Mouse (Mus musculus) 416B (cell line): ENCODE measurements around the gene Gamt.

Experiments
- DNase-seq: peaks from one replicate; pipeline ENCODE4 v3.0.0; 2011; ENCODE audit warnings: low read depth

Gamt gene

DNA sequence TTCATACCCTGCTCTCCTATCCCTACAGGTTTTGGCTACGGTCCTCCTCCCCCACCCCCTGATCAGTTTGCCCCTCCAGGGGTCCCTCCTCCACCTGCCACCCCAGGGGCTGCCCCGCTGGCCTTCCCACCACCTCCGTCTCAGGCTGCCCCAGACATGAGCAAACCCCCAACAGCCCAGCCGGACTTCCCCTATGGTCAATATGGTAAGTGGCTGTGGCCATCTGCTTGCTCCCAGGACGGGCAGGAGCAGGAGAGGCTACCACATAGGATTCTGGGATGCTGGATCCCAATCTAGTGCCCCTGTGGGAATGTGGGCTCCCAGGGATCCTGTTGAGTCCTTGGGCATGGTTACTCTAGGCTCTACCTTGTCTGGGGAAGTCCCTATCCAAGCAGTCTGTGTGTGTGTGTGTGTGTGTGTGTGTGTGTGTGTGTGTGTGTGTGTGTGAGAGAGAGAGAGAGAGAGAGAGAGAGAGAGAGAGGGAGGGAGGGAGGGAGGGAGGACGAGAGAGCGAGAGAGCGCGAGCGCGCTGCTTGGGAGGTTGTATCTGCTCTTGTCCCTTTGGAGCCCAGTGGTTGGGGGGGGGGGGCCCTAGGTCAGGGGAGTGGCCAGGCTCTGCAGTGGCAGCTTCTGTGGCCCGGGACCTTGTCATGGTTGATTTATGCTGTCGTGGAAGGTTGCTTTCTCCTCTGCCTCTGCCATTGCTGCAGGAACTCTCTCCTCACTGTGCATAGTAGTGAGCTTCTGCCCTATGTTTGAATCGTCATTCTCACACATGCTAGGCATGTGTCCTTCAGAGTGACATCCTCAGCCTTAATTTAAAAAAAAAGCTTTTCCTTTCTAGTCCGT, 24.6 kb upstream of the Gamt start:
- DNase-seq: no peak

DNA sequence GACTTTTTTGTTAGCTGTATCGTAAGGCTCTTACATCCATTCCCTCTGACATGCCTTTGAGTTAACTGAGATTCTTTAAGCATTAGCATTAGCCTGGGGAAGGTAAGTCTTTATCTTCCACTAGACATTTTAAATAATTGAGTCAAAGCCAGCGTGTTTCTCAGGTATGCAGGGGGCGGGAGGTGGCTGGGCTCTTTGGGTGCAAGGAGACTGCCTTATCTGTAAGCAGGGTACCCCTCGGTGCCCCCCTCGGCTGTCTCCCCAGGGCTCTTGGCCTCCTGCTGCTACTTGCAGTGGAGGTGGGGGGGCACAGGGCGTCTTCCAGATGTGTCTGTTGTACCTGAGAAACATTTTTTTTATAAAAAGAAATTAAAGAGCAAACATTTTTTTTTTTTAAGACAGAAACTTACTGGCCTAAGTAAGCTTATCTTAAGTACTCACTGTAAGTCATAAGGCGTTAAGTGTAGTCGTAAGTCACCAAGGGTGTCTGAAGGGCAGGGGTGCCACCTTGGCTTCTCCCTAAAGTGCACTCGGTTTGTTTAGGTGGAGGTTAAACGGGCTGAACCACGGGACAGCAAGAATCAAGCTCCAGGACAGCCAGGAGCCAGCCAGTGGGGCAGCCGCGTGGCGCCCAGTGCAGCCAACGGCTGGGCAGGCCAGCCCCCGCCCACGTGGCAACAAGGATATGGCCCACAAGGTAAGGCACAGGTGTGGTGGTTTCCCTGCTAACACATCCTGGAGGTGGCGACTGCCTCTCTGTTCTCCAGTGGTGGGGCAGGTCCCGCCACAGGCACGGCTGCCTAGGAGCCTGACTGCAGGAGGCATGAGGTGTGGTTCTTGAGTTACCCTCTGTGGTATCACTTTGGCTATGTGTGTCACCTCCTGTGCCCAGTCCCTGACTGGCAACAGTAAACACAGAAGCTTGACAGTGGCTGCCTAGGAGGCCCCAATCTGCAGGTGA, 21.9 kb upstream of the Gamt start:
- DNase-seq: no peak

DNA sequence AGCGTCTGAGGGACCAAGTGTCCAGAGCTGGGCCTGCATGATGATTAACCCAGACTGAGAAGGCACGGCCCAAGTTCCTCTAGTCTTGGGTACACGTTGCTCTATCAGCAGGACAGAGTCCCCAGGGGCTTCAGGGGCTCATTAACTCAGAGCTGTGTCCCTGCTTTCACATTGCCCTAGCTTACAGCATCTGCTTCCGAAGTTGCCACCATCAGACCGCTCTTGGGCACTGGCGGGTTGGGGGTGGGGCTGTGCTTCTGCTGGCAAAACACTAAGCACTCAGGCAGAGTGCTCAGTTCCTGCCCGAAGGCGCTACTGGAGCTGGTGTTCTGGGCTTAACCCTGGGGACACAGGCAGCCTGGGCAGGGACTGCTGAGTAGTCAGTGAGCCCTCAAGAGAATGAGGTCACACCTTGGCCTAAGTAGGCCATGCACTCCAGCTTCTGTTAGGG, 21.1 kb upstream of the Gamt start:
- DNase-seq: no peak

DNA sequence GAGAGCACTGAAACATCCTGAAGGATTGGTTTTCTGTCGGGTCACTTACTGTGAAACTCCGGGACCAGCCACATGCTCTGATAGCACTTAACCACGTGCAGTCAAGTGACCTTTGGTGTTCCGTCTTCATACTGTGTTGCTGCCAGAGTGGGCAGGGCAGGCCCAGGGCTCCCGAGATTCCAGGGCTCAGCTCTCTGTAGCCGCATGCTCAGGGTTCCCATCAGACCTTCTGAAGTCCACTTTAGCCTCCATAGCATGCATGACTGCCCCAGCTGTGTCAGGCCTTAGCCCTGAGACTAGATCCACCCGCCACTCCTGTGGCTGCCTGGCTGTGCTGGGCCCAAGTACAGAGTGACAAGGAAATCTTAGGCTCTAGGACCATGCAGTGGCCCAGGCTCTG, 20.5 kb upstream of the Gamt start:
- no peak for DNase-seq

DNA sequence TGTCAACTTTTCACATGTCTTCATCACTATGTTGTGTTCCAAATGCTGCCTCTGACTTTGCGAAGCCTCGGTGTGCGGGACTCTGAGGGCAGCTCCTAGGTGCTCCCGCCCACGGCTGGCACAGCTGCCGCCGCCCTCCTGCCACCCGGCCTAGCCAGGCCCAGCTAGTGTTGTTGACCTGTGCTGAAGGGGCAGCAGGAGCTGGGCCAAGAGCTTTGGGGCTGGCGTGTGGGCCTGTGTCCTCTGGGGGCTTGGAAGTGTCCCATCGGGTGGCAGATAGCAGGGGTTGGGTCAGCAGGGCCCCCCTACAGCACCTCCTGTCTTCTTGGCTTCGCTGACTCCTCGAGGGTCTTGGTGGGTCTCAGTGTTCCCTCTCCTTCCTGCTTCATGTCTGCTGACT, 18.5 kb upstream of the Gamt start:
- no peak for DNase-seq

DNA sequence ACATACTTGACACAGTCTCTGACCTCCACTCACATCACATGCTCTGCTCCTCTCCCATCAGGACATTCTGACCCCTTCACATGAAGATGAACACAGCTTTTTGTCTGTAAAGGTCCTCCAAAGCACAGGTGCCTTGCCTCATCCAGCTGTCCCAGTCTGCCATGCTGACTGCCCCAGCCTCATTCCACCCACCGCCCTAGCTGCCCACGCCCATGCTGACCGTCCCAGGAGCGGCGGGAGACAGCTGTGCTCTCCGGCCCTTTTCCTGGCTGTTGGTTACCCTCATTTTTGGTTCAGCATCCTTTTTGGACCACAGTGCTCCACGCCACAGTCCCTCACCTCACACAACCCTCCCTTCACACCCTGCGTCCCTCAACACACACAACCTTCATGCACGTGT, 17.6 kb upstream of the Gamt start:
- DNase-seq: no peak

DNA sequence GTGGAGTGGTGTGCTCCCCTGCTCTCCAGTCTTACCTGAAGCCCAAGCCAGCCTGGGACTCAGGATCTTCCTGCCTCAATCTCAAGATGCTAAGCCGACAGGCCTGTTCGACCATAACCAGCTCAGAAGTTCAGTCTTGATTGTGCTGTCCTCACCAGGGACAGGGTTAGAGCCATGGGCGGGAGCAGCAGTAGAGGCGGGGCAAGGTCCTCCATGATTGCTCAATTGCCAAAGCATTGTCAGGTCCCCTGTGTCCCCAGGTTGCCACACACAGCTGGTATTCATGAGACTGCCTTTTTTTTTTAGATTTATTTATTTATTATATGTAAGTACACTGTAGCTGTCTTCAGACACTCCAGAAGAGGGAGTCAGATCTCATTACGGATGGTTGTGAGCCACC, 15.4 kb upstream of the Gamt start:
- DNase-seq: peak; percentile 34

DNA sequence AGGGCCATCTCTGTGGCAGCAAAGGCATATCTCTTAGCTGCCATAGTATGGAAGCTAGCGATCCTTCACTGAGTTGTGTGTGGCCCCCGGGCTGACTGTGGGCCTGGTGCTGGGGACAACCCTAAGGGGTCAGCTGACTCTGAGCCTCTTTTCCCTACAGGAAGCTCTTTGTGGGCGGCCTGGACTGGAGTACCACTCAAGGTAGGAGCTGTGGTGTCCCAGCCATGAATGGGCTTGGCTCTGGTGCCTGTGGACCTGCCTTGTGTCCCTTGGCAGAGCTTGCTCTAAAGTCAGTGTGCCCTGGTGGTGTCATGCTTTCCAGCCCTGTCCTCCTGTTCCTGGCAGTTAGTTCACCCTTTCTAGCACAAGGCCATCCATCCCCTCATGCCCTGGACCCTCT, 13.0 kb upstream of the Gamt start:
- no peak for DNase-seq

DNA sequence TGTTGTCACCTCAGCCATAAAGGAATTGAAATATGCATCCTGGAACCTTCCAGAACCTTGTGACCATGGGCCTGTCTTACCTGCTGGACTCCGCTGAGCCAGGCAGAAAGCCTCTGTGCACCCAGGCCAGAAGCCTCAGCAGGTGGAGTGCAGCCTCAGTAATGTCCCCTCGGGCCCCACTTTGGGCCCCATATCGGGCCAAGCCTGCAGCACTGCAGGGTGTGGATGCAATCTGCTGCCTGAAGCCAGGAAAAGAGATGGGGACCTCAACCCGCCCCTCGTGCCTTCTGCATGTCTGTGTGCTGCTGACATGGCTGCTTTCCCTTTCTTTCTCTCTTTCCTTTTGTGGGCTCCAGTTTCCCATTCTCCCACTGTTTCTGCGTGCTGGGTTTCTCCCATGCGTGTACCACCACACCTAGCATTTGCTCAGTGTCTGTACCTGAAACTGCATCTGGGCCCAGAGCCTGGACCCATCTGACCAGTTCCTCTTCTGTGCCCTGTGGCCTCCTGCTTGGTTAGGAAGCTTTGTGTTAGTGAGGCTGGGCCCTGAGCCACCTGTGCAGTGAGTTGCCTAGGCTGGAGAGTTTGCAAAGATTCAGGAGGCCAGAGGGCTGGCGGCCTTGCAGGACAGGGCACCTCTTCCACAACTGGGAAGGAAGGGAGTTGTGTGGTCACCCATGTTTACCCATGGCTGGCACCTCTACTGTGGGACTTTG, 11.2 kb upstream of the Gamt start:
- no peak for DNase-seq

DNA sequence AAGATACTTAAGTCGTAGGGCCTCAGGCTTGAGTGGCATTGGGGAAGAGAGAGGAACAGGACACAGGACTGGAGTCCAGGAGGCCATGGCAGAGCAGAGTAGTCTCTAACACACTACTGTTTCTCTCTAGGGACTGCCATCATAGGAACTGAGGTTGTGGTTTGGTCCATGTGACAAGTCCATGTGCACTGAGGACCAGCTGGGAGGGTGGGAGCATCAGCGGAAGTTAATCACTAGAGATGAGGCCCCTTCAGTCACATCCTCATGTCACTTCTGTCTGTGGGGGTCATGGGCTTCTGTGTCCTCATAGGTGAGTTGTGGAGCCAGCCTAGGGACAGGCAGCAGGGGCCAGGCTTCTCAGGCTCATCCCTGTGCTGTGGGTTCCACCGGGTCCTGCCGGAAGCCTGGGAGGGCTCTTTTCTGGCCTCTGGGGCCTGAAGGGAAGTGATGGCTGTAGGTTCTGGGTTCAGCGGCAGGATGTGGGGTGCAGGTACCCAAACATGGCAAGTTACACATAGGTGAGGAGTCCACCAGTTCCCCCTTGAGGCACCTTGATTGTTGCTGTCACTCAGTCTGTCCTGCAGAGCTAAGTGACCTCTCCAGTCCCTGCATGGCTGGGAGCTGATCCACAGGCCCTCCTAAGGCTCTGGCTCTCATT, 10.5 kb upstream of the Gamt start:
- no peak for DNase-seq

DNA sequence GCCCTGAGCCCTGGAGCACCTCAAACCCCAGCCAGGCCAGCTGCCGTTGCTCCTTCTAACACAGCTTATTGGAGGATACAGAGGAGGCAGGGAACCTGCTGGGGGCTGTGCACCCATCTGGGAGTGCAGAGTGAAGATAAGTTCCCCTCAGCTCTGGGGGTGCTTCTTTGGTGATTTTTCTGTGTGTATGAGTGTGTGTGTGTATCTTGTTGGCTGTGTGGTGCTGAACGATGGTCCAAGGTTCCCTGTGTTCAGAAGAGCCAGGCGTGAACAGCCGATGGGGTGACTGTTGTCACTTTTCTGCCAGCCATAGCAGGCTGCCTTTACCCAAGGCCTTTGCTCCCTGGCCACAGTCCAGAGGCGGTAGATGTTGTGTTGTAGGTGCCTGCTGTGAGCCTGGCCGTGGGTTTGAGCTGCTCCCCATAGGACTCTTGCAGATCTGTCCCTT, 9.9 kb upstream of the Gamt start:
- no peak for DNase-seq

DNA sequence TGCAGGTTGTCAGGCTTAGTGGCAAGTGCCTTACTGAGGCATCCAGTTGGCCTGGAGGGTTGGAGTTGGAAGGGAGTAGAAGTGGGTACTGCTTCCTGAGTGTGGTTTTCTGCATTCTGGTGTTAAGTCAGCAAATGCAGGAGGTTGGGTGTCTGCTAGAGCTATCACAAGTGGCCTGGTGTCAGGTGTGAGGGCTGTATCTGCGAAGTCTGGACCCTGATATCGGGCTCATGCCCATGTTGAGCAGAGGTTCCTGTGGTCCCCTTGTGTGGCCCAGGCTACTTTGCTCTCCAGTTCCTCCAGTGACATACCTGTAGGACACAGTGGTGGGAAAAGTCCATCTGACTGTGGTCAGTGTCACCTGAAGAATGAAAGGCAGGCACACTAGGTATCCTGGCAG, 9.3 kb upstream of the Gamt start:
- DNase-seq: peak; percentile 59

DNA sequence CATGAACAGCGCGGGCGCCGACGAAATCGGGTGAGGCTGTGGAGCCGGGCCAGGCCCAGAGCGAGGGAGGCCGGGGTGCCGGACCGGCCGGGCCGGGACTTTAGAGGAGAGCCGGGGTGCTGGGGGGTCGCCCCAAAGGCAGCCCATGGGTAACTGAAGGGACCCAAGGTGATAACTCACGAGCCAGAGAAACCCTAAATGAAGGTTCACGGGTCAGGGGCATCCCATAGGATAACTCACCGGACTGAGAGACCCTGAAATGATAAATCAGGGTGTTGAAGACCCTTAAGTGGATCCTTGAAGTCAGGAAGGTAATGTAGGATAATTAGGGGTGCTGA, 4.3 kb upstream of the Gamt start:
- no peak for DNase-seq

DNA sequence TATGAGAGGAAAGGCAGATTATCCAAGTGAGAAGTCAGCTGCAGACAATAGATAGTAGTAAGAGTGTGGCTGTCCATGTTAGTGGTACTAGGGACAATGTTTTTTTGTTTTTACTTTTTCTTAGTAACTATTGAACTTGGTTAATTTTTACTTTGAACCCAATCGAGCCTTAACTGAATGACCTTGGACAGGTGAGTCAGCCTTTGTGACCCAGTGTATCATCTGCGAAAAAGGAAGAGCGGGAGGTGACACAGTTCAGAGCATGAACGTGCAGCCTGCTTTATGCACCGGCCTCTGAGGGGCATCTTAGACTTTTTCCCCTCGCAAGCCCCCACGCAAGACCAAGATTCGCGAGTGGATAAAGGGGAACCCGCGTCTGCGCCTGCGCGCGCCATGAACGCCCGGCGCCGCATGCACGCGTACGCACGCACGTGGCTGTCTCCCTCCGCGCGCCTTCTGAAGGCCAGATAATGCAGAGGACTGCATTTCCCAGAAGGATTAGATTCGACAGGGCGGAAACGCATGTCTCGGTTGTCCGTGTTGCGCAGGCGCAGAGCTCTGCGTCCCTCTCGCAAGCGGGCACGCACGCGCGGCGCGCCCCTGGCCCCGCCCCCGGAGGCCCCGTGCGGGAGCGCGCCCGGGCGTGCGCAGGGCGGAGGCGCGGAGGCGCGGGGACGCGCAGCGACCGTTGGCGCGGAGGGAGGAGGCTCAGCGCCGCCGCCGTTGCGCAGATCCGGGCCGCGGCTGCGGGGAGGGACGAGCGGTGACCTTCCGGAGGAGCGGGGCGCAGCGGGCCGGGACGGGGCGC, 3.7 kb upstream of the Gamt start:
- DNase-seq: peak; percentile 99

DNA sequence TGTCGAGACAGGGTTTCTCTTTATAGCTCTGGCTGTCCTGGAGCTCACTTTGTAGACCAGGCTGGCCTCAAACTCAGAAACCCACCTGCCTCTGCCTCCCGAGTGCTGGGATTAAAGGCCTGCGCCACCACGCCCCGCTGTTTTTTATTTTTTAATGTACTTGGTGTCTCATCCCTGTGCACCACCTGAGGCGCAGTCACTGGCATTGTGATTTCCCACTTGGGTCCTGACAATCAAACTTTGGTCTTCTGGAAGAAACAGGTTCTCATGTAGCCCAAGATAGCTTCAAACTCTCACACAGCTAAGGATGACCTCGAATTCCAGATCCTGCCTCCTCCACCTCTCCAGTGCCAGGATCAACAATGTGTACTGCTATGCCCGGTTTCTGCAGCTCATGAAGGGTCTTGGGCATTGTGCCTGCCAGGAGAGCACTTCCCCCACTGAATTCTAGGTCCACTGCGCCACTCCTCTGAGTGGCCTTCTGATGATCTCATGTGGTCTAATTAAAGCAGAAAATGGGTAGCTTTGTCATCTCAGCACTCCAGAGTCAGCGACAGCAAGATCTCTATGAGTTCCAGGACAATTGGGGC, 2.1 kb upstream of the Gamt start:
- DNase-seq: no peak

DNA sequence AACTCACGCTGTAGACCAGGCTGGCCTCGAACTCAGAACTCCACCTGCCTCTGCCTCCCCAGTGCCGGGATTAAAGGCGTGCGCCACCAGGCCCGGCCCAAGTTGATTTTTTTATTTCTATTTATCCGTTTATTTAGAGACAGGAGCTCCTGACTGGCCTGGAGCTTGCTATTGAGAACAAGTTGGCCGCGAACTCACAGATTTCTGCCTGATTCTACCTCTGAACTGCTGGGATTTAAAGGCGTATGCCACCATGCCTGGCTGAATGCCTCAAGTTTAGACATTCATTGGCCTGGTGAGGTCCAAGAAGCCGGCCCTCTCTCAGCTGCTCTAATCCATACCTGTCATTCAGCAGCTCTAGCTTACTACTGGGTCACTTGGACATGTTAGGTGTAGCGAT, 1.4 kb upstream of the Gamt start:
- peak; percentile 38 for DNase-seq

DNA sequence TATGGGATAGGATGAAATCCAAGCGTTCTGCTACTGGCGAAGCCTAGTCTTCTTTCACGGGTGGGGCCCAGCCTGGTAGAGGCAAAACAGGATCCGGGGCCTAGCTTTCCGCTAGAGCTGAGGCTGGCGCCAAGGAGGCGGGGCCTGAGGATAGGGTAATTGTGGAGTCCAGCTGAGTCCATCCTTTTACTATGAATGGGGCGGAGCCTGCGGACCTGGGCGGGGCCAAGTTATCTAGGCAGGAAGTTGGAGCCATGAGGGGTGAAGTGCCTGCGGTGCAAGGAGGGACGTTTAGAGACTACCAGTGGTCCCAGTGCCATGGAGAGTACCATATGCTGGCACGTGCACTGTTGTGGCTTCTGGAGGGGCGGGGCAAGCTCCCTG, 765 bp upstream of the Gamt start:
- peak; percentile 100 for DNase-seq

DNA sequence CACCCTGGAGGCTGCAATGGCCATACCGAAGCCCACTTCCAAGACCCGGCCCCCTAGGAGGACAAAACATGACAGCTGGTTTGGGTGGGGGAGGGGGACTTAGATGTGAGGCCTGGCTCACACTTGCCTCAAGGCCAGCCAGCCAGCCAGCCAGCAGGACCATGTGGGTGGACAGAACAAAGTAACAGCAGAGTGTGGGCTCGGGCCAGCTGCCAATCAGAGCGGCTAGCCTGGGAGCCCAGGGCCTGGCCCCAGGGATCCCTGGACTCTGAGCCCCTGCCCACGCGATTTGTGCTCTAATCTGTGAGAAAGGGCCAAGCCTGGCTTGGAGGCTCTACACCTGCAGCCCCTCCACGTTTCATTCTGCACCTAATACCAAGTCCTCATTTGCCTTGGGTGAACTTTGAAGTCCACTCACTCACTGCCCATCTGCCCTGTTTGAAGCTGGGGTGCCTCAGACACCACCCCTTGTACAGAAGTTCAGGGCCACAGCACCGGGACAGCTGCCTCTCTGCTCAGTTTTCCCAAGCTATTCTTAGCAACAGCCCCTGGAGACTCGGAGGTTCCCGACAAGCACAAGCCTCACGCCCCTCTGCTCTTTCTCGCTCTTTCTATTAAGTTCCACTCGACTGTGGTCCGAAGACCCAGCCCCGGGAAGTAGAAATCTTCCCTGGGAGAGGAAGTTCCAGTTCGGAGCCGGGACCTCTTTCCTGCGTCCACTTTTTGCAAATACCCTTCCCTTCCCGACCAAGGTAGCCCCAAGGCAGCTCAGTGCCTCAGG, 761 bp downstream of the Gamt start:
- no peak for DNase-seq

DNA sequence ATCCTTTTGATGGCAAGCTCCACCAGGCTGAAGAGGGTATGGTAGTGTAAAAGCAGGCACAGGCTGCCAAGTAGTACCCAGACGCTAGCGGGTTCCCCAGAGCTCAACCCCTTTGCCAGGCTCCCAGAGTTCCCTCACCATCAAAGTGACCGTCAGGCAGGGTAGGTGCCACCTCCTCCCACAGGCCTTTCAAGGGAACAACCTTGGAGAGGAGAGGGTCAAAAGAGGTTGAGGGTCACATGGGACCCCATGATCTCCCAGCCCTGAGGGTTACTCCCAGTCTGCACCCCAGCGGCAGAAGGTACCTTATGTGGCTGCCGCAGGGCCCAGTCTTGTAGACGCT, 1.4 kb downstream of the Gamt start:
- DNase-seq: no peak
